Mouse (Mus musculus) lung, embryonic 15.5 days (tissue): ENCODE measurements at regions not wholly inside any gene's neighbourhood (a gene's known extent, or its start where the extent isn't known, plus 50 kb on each side); places are given as distances from the start of the nearest gene placed in this dataset.

Experiments used
- ATAC-seq: fragments of 200-750 bp; cut with Nextera tagmentation; 2 replicates; pipeline ENCODE4 v1.8.0; 2017; ENCODE audit warnings: moderate number of reproducible peaks, borderline replicate concordance; ENCODE audit not compliant: low FRiP score, low TSS enrichment; ENCODE audit errors: extremely low read depth
- H3K27ac ChIP-seq: fragments of 300-500 bp; sonication (generic); 2 replicates; pipeline ENCODE4 v1.5.1; 2015; ENCODE audit warnings: moderate library complexity, mild to moderate bottlenecking, inconsistent platforms
- H3K27me3 ChIP-seq: fragments of 300-500 bp; sonication (generic); 2 replicates; pipeline ENCODE4 v1.6.1; 2015; ENCODE audit warnings: inconsistent platforms
- H3K36me3 ChIP-seq: fragments of 300-500 bp; sonication (generic); 2 replicates; pipeline ENCODE4 v1.6.1; 2015; ENCODE audit warnings: inconsistent platforms
- H3K4me1 ChIP-seq: fragments of 300-500 bp; sonication (generic); 2 replicates; pipeline ENCODE4 v1.6.1; 2015; ENCODE audit warnings: inconsistent platforms
- H3K4me2 ChIP-seq: fragments of 300-500 bp; sonication (generic); 2 replicates; pipeline ENCODE4 v1.6.1; 2015; ENCODE audit warnings: inconsistent platforms, mild to moderate bottlenecking, moderate library complexity
- H3K4me3 ChIP-seq: fragments of 300-500 bp; sonication (generic); 2 replicates; pipeline ENCODE4 v1.5.1; 2015; ENCODE audit warnings: mild to moderate bottlenecking, inconsistent platforms
- H3K9ac ChIP-seq: fragments of 300-500 bp; sonication (generic); 2 replicates; pipeline ENCODE4 v1.6.1; 2015; ENCODE audit warnings: inconsistent platforms
- H3K9me3 ChIP-seq: fragments of 300-500 bp; sonication (generic); 2 replicates; pipeline ENCODE4 v1.6.1; 2016; ENCODE audit warnings: inconsistent platforms
- WGBS: fragments of 180-500 bp; shearing (Covaris S2); methylation state at CpG from one replicate; pipeline ENCODE4 v1.1.7; 2015; 5-methylcytosine and 5-hydroxymethylcytosine counted together

- Histone ChIP-seq H3K9ac (no peak overlapping the region), H3K27me3 (no peaks in the 10 kb centered on the region), H3K36me3 (no peaks in the 10 kb centered on the region), H3K4me1 (no peaks in the 10 kb centered on the region), H3K4me3 (no peak overlapping the region), H3K4me2 (no peak overlapping the region), H3K27ac (no peak overlapping the region), H3K9me3 (no peaks in the 10 kb centered on the region)
- ATAC-seq, result no peak
Measured at GRCm38 (mm10) chr13:82930010-82930409, 573.8 kb upstream of the Mef2c start.

DNA sequence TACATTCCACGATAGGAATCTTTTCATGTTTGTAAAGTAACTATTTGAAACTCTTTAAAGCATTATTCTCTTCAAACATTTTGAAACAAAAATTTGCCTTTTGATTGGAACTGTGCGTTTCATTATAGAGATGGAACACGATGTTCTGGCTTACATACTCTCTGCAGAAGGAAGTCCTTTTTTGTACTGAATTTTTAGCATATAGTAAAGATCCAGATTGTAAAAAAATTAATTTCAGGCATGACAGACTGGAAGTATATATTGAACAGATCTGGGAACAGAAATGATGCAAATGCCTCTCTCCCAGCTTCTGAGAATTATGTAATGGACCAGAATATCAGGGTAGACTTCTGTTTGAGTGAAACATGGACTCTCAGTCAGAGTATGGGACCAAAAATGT is 566.0 kb upstream of the Mef2c start:
- Histone ChIP-seq H3K4me1 (no peaks in the 10 kb centered on the region), H3K36me3 (no peaks in the 10 kb centered on the region), H3K9ac (no peak overlapping the region), H3K27me3 (no peaks in the 10 kb centered on the region), H3K9me3 (no peaks in the 10 kb centered on the region), H3K4me3 (no peak overlapping the region), H3K4me2 (no peak overlapping the region), H3K27ac (no peak overlapping the region)
- no peak for ATAC-seq
- 78% methylated on average over 3 of the region's 3 CpGs for WGBS

GRCm38 (mm10) chr13:82942691-82943341 is 561.0 kb upstream of the Mef2c start:
- Histone ChIP-seq H3K4me1 (no peaks in the 10 kb centered on the region), H3K4me3 (no peak overlapping the region), H3K27me3 (no peaks in the 10 kb centered on the region), H3K36me3 (no peaks in the 10 kb centered on the region), H3K9ac (no peak overlapping the region), H3K9me3 (no peaks in the 10 kb centered on the region), H3K4me2 (peak overlapping the region; percentile 9; the same call in 1 of the 2 replicates), H3K27ac (no peak overlapping the region)
- no peak for ATAC-seq
- 35% methylated on average over 11 of the region's 11 CpGs for WGBS

DNA sequence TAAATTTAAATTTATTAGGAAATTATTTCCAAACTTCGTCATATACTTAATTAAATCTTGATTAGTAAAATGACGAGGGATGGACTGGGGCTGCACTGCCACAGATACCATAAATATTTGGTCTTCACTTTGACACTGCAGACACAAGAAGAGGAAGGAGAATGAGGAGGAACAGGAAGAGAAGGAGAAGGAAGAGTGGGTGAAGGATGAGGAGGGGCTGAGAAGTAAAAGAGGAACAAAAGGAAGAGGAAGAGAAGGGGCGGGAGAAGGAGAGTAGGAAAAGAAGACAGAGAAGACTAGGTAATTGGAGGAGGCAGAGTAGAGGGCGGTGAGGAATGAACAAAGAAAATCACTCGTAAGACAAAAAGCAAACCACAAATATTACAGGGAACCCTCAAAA is 556.9 kb upstream of the Mef2c start:
- Histone ChIP-seq H3K4me3 (no peak overlapping the region), H3K36me3 (no peaks in the 10 kb centered on the region), H3K4me2 (no peak overlapping the region), H3K27ac (no peak overlapping the region), H3K27me3 (no peaks in the 10 kb centered on the region), H3K4me1 (no peaks in the 10 kb centered on the region), H3K9ac (no peak overlapping the region), H3K9me3 (no peaks in the 10 kb centered on the region)
- 82% methylated on average over 5 of the region's 5 CpGs for WGBS
- no peak for ATAC-seq

DNA sequence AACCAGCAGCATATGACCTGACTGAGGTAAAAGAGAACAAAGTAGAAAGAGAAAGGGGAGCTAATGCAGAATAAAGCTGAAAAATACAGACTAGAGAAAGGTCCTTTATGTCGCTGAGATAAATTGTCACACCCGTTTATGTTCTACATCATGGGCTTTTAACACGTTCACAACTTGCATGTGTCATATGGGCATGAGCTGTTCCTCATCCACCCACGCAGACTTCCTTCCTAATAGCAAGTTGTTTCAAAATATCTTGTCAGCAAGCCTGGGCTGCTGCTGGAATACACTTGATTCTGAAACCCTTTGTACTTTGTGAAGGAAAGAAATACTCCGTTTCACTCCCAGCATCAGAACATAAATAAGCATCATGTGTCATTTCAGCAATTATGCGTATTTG is 554.3 kb upstream of the Mef2c start:
- 49% methylated on average over 6 of the region's 6 CpGs for WGBS
- H3K4me3 ChIP-seq, result no peak overlapping the region
- H3K27me3 ChIP-seq, result no peaks in the 10 kb centered on the region
- no peak overlapping the region for H3K27ac ChIP-seq
- H3K36me3 ChIP-seq, result no peaks in the 10 kb centered on the region
- H3K9me3 ChIP-seq, result no peaks in the 10 kb centered on the region
- no peak overlapping the region for H3K4me2 ChIP-seq
- ATAC-seq, result no peak
- no peaks in the 10 kb centered on the region for H3K4me1 ChIP-seq
- no peak overlapping the region for H3K9ac ChIP-seq

- ATAC-seq, result no peak
- no peak overlapping the region for H3K4me3 ChIP-seq
- 71% methylated on average over 3 of the region's 3 CpGs for WGBS
- no peak overlapping the region for H3K4me2 ChIP-seq
- H3K36me3 ChIP-seq, result no peaks in the 10 kb centered on the region
- H3K4me1 ChIP-seq, result no peaks in the 10 kb centered on the region
- H3K27me3 ChIP-seq, result no peaks in the 10 kb centered on the region
- no peaks in the 10 kb centered on the region for H3K9me3 ChIP-seq
- H3K27ac ChIP-seq, result no peak overlapping the region
- no peak overlapping the region for H3K9ac ChIP-seq
Measured at GRCm38 (mm10) chr13:82962333-82962732, 541.5 kb upstream of the Mef2c start.

DNA sequence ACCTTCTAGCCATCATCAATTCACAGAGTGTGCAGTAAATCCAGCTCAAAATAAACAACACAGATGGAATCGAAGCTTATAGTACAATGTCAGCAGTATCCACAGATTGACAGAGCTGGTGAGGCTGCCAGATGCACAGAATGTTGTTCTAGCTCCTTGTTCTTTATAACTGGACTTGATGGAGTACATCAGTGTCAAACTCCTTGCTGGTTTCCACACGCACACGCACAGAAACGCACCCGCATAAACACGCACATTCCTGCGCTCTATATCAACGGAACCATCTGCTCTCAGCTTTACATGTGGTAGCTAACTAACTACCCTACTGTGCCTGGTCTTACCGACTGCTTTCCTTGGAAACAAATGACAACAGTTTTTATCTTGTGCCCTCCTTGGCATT is 532.1 kb upstream of the Mef2c start:
- ATAC-seq, result no peak
- no peak overlapping the region for H3K27ac ChIP-seq
- H3K4me1 ChIP-seq, result no peaks in the 10 kb centered on the region
- no peak overlapping the region for H3K9ac ChIP-seq
- no peak overlapping the region for H3K4me3 ChIP-seq
- no peak overlapping the region for H3K4me2 ChIP-seq
- no peaks in the 10 kb centered on the region for H3K27me3 ChIP-seq
- 77% methylated on average over 9 of the region's 9 CpGs for WGBS
- H3K36me3 ChIP-seq, result no peaks in the 10 kb centered on the region
- no peaks in the 10 kb centered on the region for H3K9me3 ChIP-seq

GRCm38 (mm10) chr13:82974210-82974811 is 529.5 kb upstream of the Mef2c start:
- no peaks in the 10 kb centered on the region for H3K4me1 ChIP-seq
- WGBS, result 85% methylated on average over 1 of the region's 1 CpGs
- no peak overlapping the region for H3K9ac ChIP-seq
- no peaks in the 10 kb centered on the region for H3K36me3 ChIP-seq
- H3K4me2 ChIP-seq, result no peak overlapping the region
- no peak overlapping the region for H3K27ac ChIP-seq
- no peak overlapping the region for H3K4me3 ChIP-seq
- H3K9me3 ChIP-seq, result no peaks in the 10 kb centered on the region
- H3K27me3 ChIP-seq, result no peaks in the 10 kb centered on the region
- ATAC-seq, result no peak

DNA sequence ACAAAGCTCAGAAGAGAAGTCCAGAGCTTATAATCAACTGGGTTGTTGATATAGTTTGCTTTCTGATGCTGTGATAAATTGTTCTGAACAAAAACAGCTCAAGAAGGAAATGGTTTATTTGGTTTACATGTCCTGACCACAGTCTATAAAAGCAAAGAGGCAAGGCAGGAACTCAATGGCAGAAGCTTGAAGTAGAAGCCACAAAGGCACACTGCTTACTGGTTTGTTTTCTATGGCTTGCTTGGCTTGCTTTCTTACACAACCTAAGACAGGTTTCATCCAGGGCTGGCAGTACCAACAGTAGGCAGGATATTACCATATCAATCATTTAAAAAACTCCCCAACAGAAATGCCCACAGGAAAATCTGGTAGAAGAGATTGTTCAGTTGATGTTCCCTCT is 502.7 kb upstream of the Mef2c start:
- Histone ChIP-seq H3K27ac (no peak overlapping the region), H3K36me3 (no peaks in the 10 kb centered on the region), H3K4me3 (no peak overlapping the region), H3K9ac (no peak overlapping the region), H3K4me1 (no peaks in the 10 kb centered on the region), H3K4me2 (no peak overlapping the region), H3K9me3 (no peaks in the 10 kb centered on the region), H3K27me3 (no peaks in the 10 kb centered on the region)
- no peak for ATAC-seq

- no peaks in the 10 kb centered on the region for H3K36me3 ChIP-seq
- H3K9me3 ChIP-seq, result no peaks in the 10 kb centered on the region
- no peaks in the 10 kb centered on the region for H3K4me1 ChIP-seq
- H3K4me2 ChIP-seq, result no peak overlapping the region
- no peak for ATAC-seq
- H3K4me3 ChIP-seq, result no peak overlapping the region
- no peaks in the 10 kb centered on the region for H3K27me3 ChIP-seq
- no peak overlapping the region for H3K27ac ChIP-seq
- no peak overlapping the region for H3K9ac ChIP-seq
Measured at GRCm38 (mm10) chr13:83016686-83017085, 487.1 kb upstream of the Mef2c start.

GRCm38 (mm10) chr13:83020829-83021228 is 483.0 kb upstream of the Mef2c start:
- H3K4me1 ChIP-seq, result no peaks in the 10 kb centered on the region
- ATAC-seq, result no peak
- no peaks in the 10 kb centered on the region for H3K9me3 ChIP-seq
- H3K27ac ChIP-seq, result no peak overlapping the region; the same call in 1 of the 2 replicates
- WGBS, result 23% methylated on average over 3 of the region's 3 CpGs
- no peak overlapping the region for H3K4me3 ChIP-seq
- H3K4me2 ChIP-seq, result no peak overlapping the region
- H3K9ac ChIP-seq, result no peak overlapping the region
- no peaks in the 10 kb centered on the region for H3K27me3 ChIP-seq
- no peaks in the 10 kb centered on the region for H3K36me3 ChIP-seq

GRCm38 (mm10) chr13:83023972-83024371 is 479.9 kb upstream of the Mef2c start:
- H3K4me2 ChIP-seq, result no peak overlapping the region
- no peaks in the 10 kb centered on the region for H3K27me3 ChIP-seq
- no peak overlapping the region for H3K9ac ChIP-seq
- no peak for ATAC-seq
- H3K9me3 ChIP-seq, result no peaks in the 10 kb centered on the region
- 81% methylated on average over 4 of the region's 4 CpGs for WGBS
- H3K4me1 ChIP-seq, result no peaks in the 10 kb centered on the region
- no peak overlapping the region for H3K4me3 ChIP-seq
- no peak overlapping the region for H3K27ac ChIP-seq
- H3K36me3 ChIP-seq, result no peaks in the 10 kb centered on the region

DNA sequence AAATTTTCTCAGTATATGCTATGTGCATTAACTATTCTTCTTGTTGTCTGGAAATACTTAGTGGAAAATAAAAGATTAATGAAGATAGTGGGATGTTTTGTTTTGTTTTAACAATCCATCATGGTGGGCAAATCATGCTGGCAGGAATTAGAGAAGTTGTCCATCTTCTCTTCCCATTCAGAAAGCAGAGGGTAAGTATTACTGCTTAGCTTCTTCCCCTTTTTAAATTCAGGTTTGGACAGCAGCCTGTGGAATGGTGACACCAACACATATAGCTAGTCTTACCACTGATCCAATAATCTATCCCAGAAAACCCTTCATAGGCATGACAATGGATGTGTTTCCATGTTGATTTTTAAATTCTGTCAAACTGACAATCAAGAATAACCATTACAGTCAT is 467.9 kb upstream of the Mef2c start:
- no peak for ATAC-seq
- Histone ChIP-seq H3K4me3 (no peak overlapping the region), H3K36me3 (no peaks in the 10 kb centered on the region), H3K9ac (no peak overlapping the region), H3K4me2 (no peak overlapping the region), H3K4me1 (no peaks in the 10 kb centered on the region), H3K27me3 (no peaks in the 10 kb centered on the region), H3K27ac (no peak overlapping the region), H3K9me3 (no peaks in the 10 kb centered on the region)
